Mouse (Mus musculus) embryo, embryonic 11 days (tissue): Measurements from ENCODE around the gene Acvr1.

Source experiments
- DNase-seq: peaks from one replicate; pipeline ENCODE4 v3.0.0-alpha.2; 2015

Acvr1 gene

GRCm38 (mm10) chr2:58567066-58567810 is at the start of gene Acvr1, which contains the start of gene Upp2:
Gene Acvr1, minus strand, starts transcription at chr2:58567157.
Gene Upp2, plus strand, starts transcription at chr2:58567298.
- DNase-seq, result peak; percentile 92

- no peak for DNase-seq
Measured at GRCm38 (mm10) chr2:58615766-58616165, 48.8 kb upstream of the Acvr1 start.

GRCm38 (mm10) chr2:58614851-58615250 is 47.9 kb upstream of the Acvr1 start:
- no peak for DNase-seq

GRCm38 (mm10) chr2:58613720-58614119 is 46.8 kb upstream of the Acvr1 start:
- no peak for DNase-seq

DNA sequence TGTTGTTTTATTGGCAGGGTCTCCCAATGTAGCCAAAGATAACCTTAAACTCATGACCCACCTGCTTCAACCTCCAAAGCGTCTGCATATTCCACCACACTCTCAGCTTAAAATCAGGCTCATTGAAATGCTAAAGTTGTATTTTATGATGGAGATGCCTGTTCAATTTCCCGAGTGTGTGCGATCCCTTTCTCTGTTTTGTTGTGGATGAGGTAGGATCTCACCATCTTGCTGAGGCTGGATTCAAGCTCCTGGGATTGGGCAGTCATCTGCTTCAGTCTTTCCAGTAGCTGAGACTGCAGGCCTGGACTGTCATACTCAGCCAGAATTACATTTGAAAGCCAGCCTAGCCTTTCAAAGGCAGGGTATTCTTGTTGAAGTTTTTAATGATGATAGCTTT is 37.8 kb upstream of the Acvr1 start:
- no peak for DNase-seq

- no peak for DNase-seq
Measured at GRCm38 (mm10) chr2:58603379-58603778, 36.4 kb upstream of the Acvr1 start.

DNA sequence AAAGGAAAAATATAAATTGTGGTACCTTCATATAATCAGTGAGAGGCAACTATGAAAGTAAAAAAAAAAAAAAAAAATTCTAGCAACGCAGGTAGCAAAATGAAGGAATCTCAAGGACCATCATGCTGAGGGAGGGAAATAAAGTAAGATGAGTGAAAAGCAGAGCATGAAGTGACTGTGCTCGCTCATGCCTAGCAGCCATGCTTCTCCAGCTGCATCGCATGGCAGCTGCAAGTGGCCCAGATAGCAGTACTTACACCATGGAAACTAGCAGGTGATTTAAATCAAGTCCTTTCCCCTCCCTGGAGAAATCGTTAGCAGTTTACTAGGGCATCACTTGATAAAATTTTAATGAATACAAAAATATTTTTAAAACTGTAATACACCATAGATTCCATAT is 34.4 kb upstream of the Acvr1 start:
- DNase-seq, result no peak

DNA sequence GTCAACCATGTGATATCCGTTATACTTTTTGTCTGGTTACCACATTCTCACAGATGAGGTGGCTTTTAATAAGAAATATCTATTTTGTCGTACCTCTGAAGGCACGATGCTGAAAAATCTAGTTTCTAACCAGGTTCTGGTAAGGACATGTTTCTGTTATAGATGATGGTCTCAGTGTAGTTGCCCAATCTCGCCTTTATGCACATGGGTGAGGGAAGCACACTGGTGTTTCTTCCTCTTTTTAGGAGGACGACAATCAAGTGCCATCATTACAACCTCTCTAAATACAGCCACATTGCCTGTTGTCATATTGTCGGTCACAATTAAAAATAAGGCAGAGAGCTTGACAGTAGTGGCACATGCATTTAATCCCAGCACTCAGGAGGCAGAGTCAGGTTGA is 32.7 kb upstream of the Acvr1 start:
- no peak for DNase-seq

DNA sequence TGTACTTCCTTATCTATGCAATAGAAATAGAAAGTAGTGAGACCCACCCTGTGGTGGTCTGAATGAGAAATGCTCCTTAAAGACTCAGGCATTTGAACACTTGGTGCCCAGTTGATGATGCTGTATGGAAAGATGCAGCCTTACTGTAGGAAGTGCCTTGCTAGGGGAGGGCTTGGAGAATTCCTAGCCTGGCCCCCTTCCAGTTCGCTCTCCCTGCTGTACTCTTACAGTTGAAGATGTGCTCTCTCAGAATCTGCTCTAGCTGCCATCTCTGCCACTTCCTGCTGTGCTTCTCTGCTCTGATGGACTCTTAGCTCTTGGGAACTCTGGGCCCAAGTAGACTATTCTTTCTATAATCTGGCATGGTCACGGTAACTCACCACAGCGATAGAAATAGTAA is 30.6 kb upstream of the Acvr1 start:
- DNase-seq, result no peak

GRCm38 (mm10) chr2:58596774-58597342 is 29.9 kb upstream of the Acvr1 start:
- no peak for DNase-seq

GRCm38 (mm10) chr2:58595350-58595749 is 28.4 kb upstream of the Acvr1 start:
- DNase-seq, result no peak

- DNase-seq, result no peak
Measured at GRCm38 (mm10) chr2:58590055-58590454, 23.1 kb upstream of the Acvr1 start.

- DNase-seq, result no peak
Measured at GRCm38 (mm10) chr2:58589637-58590036, 22.7 kb upstream of the Acvr1 start.

- DNase-seq, result no peak
Measured at GRCm38 (mm10) chr2:58586311-58586710, 19.4 kb upstream of the Acvr1 start.

GRCm38 (mm10) chr2:58574167-58574566 is 7.2 kb upstream of the Acvr1 start:
- no peak for DNase-seq

- no peak for DNase-seq
Measured at GRCm38 (mm10) chr2:58568841-58569645, 2.1 kb upstream of the Acvr1 start.

DNA sequence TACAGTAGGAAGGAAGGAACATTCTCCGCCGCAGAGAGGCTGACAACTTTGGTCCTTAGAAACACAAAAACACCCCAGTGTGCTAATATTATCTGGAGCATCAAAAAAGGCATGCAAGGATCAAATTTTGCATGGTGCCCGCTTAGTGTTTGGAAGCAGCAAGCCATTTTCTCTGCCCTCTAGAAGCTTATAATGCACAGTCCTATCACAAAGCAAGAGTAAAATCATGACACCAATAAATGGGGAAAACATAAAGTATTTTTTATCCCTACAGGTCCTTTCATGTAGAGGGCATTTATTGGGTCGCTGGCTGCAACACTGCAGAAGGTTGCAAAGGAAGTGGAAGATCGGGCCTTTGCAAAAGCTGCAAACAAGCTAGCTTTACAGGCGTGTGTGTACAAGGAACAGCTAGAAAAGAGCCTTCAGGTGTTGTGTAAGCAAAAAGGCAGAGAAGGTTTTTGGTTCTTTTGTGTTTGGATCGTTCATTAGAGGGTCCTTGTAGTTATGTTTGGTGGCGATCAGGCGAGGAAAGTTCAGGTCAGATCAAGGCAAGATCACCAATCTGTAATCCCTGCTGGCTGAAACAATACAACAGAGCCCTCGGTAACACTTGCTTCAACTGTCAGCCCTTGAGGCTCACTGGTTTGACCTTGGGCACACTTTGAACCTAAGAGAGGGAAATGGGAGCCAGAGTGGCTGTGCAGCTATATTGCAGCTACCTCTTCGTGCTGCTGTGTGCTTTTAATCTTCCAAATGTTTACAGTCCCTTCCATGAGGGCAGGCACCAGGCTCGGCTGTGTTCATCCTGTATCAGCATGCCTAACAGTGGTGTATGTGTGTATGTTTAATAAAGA is 1.1 kb upstream of the Acvr1 start:
- peak; percentile 33 for DNase-seq

- peak; percentile 67 for DNase-seq
Measured at GRCm38 (mm10) chr2:58566410-58567065, 419 bp downstream of the Acvr1 start.

GRCm38 (mm10) chr2:58566049-58566409 is 928 bp downstream of the Acvr1 start:
- no peak for DNase-seq

- no peak for DNase-seq
Measured at GRCm38 (mm10) chr2:58565267-58565666, 1.7 kb downstream of the Acvr1 start.

GRCm38 (mm10) chr2:58562137-58562536 is 4.8 kb downstream of the Acvr1 start:
- no peak for DNase-seq
